Mouse (Mus musculus) liver, embryonic 11.5 days (tissue): ENCODE data around the gene Gal3st2. TPM values are rescaled to one million over a fixed set of nuclear protein-coding genes. Genes with fewer than 3 reads are reported as not detected.
A peak's percentile ranks its signal among the peaks of the same experiment; 100 is the strongest.
"Not testable (repeated sequence)": the region's sequence is repeated elsewhere in the genome, so short reads cannot be mapped to it uniquely, and the experiment has no call there.

ENCODE experiments used
- ATAC-seq: fragments of 200-750 bp; cut with Nextera tagmentation; replicated peaks from 2 replicates; pipeline ENCODE4 v1.8.0; 2017; ENCODE audit warnings: moderate number of reproducible peaks, mild to moderate bottlenecking, moderate TSS enrichment, moderate library complexity; ENCODE audit not compliant: low FRiP score
- DNase-seq: peaks from one replicate; pipeline ENCODE4 v3.0.0-alpha.2; 2017; ENCODE audit warnings: low spot score
- H3K27ac ChIP-seq: fragments of 300-500 bp; sonication (generic); 2 replicates; pipeline ENCODE4 v1.5.1; 2014; ENCODE audit warnings: mild to moderate bottlenecking, low read depth, low read length, control low read depth
- H3K27me3 ChIP-seq: fragments of 300-500 bp; sonication (generic); replicated peaks from 2 replicates; pipeline ENCODE4 v1.6.1; 2014; ENCODE audit warnings: low read length, mixed read lengths; ENCODE audit not compliant: control insufficient read depth, insufficient read depth
- H3K36me3 ChIP-seq: fragments of 300-500 bp; sonication (generic); 2 replicates; pipeline ENCODE4 v1.6.1; 2014; ENCODE audit warnings: mild to moderate bottlenecking, low read length, moderate library complexity, mixed read lengths; ENCODE audit not compliant: control insufficient read depth, insufficient read depth
- H3K4me1 ChIP-seq: fragments of 300-500 bp; sonication (generic); replicated peaks from 2 replicates; pipeline ENCODE4 v1.6.1; 2014; ENCODE audit warnings: low read length, mixed read lengths; ENCODE audit not compliant: control insufficient read depth, insufficient read depth
- H3K4me2 ChIP-seq: fragments of 300-500 bp; sonication (generic); 2 replicates; pipeline ENCODE4 v1.6.1; 2014; ENCODE audit warnings: mild to moderate bottlenecking, control low read depth, moderate library complexity
- H3K4me3 ChIP-seq: fragments of 300-500 bp; sonication (generic); 2 replicates; pipeline ENCODE4 v1.5.1; 2014; ENCODE audit warnings: low read depth, low read length, control low read depth
- H3K9ac ChIP-seq: fragments of 300-500 bp; sonication (generic); 2 replicates; pipeline ENCODE4 v1.6.1; 2014; ENCODE audit warnings: low read depth, low read length, control low read depth
- H3K9me3 ChIP-seq: fragments of 300-500 bp; sonication (generic); 2 replicates; pipeline ENCODE4 v1.6.1; 2016; ENCODE audit warnings: low read length, inconsistent platforms, mixed read lengths; ENCODE audit not compliant: control insufficient read depth
- WGBS: fragments of 180-500 bp; shearing (Covaris S2); extraction: QIAGEN DNeasy Blood & Tissue Kit; methylation state at CpG from one replicate; pipeline ENCODE4 v1.1.7; 2014; 5-methylcytosine and 5-hydroxymethylcytosine counted together
- polyA plus RNA-seq: library from polyadenylated mRNA; unstranded; fragments of >200 nt; fragmentation: Nextera tagmentation; extraction: Ambion mirVana; gene quantifications from 2 replicates; pipeline ENCODE4 v1.2.1, GENCODE M21; 2014

Gene Gal3st2
- not detected in 2 replicates for polyA plus RNA-seq

- not testable (repeated sequence) for H3K9me3 ChIP-seq, ATAC-seq, H3K36me3 ChIP-seq, DNase-seq, H3K4me1 ChIP-seq, H3K27me3 ChIP-seq, H3K9ac ChIP-seq, H3K4me3 ChIP-seq, H3K4me2 ChIP-seq, H3K27ac ChIP-seq
- 55% methylated on average over 2 of the region's 2 CpGs for WGBS
These were observed at the start of gene Gal3st2 for GRCm38 (mm10) chr1:93861048-93861447. Gene Gal3st2 (plus strand): TSS chr1:93861306.

DNA sequence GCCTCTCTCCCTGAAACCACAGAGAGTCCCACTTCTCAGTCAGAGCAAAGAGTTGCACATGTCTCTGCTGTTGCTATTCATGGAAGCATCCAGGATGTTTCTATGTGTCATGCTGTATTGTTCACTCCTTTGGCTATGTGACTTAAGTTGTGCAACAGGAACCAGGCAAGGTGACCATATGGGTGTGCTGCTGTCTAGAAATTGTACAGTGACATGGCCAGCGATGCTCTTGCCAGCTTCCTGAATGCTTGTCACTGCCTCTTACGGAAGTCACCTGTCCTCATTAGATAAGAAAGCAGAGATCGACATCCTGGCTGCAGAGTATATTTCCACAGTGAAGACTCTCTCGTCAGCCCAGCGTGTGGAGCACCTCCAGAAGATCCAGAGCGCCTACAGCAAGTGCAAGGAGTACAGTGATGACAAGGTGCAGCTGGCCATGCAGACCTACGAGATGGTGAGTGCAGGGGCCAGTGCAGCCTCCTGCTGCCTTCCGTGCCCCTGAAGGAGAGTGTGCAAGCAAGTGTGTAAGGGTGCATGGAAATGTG lies 49.5 kb upstream of the Gal3st2 start:
- Histone ChIP-seq H3K27me3 (no peaks in the 10 kb centered on the region), H3K4me2 (no peak overlapping the region), H3K27ac (no peak overlapping the region), H3K4me1 (no peaks in the 10 kb centered on the region), H3K9ac (no peak overlapping the region), H3K36me3 (peaks cover 60% of the 10 kb centered on the region), H3K9me3 (no peaks in the 10 kb centered on the region), H3K4me3 (no peak overlapping the region)
- WGBS = 85% methylated on average over 8 of the region's 8 CpGs
- DNase-seq = no peak
- no peak for ATAC-seq

GRCm38 (mm10) chr1:93817823-93818532 lies 43.1 kb upstream of the Gal3st2 start:
- no peak overlapping the region for H3K4me3 ChIP-seq
- ATAC-seq (no peak), DNase-seq (no peak)
- no peak overlapping the region for H3K9ac ChIP-seq
- WGBS = 88% methylated on average over 8 of the region's 8 CpGs
- H3K36me3 ChIP-seq = peaks cover 65% of the 10 kb centered on the region
- no peaks in the 10 kb centered on the region for H3K27me3 ChIP-seq
- H3K9me3 ChIP-seq = no peaks in the 10 kb centered on the region
- no peak overlapping the region for H3K27ac ChIP-seq
- H3K4me2 ChIP-seq = no peak overlapping the region
- no peaks in the 10 kb centered on the region for H3K4me1 ChIP-seq

GRCm38 (mm10) chr1:93818722-93819121 lies 42.4 kb upstream of the Gal3st2 start:
- Histone ChIP-seq H3K4me2 (no peak overlapping the region), H3K9me3 (no peaks in the 10 kb centered on the region), H3K9ac (no peak overlapping the region), H3K4me1 (no peaks in the 10 kb centered on the region; the same call in 1 of the 2 replicates), H3K27me3 (no peaks in the 10 kb centered on the region), H3K27ac (no peak overlapping the region), H3K4me3 (no peak overlapping the region), H3K36me3 (peaks cover 59% of the 10 kb centered on the region)
- ATAC-seq (no peak), DNase-seq (no peak)
- 95% methylated on average over 7 of the region's 7 CpGs for WGBS

GRCm38 (mm10) chr1:93823796-93824495 lies 37.2 kb upstream of the Gal3st2 start:
- Histone ChIP-seq H3K27me3 (no peaks in the 10 kb centered on the region), H3K36me3 (peaks cover 18% of the 10 kb centered on the region; the same call in 1 of the 2 replicates), H3K4me2 (peak overlapping the region; percentile 78), H3K27ac (peak overlapping the region; percentile 96), H3K4me3 (peak overlapping the region; percentile 65; the same call in 1 of the 2 replicates), H3K4me1 (peaks cover 10% of the 10 kb centered on the region), H3K9me3 (no peaks in the 10 kb centered on the region), H3K9ac (peak overlapping the region; percentile 61)
- no peak for ATAC-seq
- 78% methylated on average over 3 of the region's 3 CpGs for WGBS
- DNase-seq = no peak

- H3K4me2 ChIP-seq = peak within 1 kb of the TSS; percentile 78
- WGBS = 13% methylated on average over 10 of the region's 10 CpGs
- no peaks in the 10 kb centered on the region for H3K27me3 ChIP-seq
- H3K4me1 ChIP-seq = peaks cover 10% of the 10 kb centered on the region
- peak within 1 kb of the TSS; percentile 61 for H3K9ac ChIP-seq
- peaks cover 16% of the 10 kb centered on the region; the same call in 1 of the 2 replicates for H3K36me3 ChIP-seq
- H3K4me3 ChIP-seq = peak within 1 kb of the TSS; percentile 65
- no peak for DNase-seq
- peak within 1 kb of the TSS; percentile 96 for H3K27ac ChIP-seq
- ATAC-seq = peak; percentile 33
- H3K9me3 ChIP-seq = no peaks in the 10 kb centered on the region
These were observed 36.5 kb upstream of the Gal3st2 start, which contains the start of gene D2hgdh for GRCm38 (mm10) chr1:93824609-93825008. Gene D2hgdh (plus strand): TSS chr1:93824909.

- under 1% methylated on average over 30 of the region's 30 CpGs for WGBS
- Histone ChIP-seq H3K9ac (peak overlapping the region; percentile 61), H3K4me2 (peak overlapping the region; percentile 78), H3K27me3 (no peaks in the 10 kb centered on the region), H3K4me1 (peaks cover 10% of the 10 kb centered on the region), H3K36me3 (peaks cover 11% of the 10 kb centered on the region; the same call in 1 of the 2 replicates), H3K4me3 (peak overlapping the region; percentile 65), H3K27ac (peak overlapping the region; percentile 96), H3K9me3 (no peaks in the 10 kb centered on the region)
- ATAC-seq (peak; percentile 98), DNase-seq (peak; percentile 91)
These were observed 35.9 kb upstream of the Gal3st2 start for GRCm38 (mm10) chr1:93825105-93825674.

GRCm38 (mm10) chr1:93825771-93826539 lies 35.2 kb upstream of the Gal3st2 start:
- no peak for ATAC-seq
- 40% methylated on average over 27 of the region's 27 CpGs for WGBS
- no peak for DNase-seq

More at GRCm38 (mm10) chr1:93825771-93826539, 35.2 kb upstream of the Gal3st2 start:
- Histone ChIP-seq H3K4me2 (peak overlapping the region; percentile 78), H3K4me1 (peaks cover 10% of the 10 kb centered on the region), H3K27me3 (no peaks in the 10 kb centered on the region), H3K36me3 (peaks cover 6% of the 10 kb centered on the region; the same call in 1 of the 2 replicates), H3K4me3 (peak overlapping the region; percentile 65), H3K27ac (peak overlapping the region; percentile 96), H3K9ac (peak overlapping the region; percentile 61), H3K9me3 (no peaks in the 10 kb centered on the region)
